Mouse (Mus musculus) heart, adult 2 months (tissue): ENCODE data around the gene Cacna1c. TPM values are rescaled to one million over a fixed set of nuclear protein-coding genes. Genes with fewer than 3 reads are reported as not detected.

Experiments
- DNase-seq, 2 experiments: peaks; one replicate each; pipeline ENCODE4 v3.0.0; 2021
- H3K27ac ChIP-seq: fragments of 200-600 bp; 2 replicates; pipeline ENCODE4 v1.8.1; 2022
- H3K27me3 ChIP-seq: fragments of 200-500 bp; 2 replicates; pipeline ENCODE4 v1.6.1; 2012; ENCODE audit warnings: mild to moderate bottlenecking, low read length, inconsistent platforms, mixed read lengths; ENCODE audit not compliant: control insufficient read depth, insufficient read depth
- H3K36me3 ChIP-seq: fragments of 200-500 bp; 2 replicates; pipeline ENCODE4 v1.6.1; 2012; ENCODE audit warnings: low read length, inconsistent platforms; ENCODE audit not compliant: control insufficient read depth, insufficient read depth
- H3K4me1 ChIP-seq: fragments of 200-500 bp; 2 replicates; pipeline ENCODE4 v1.6.1; 2011; ENCODE audit warnings: low read length; ENCODE audit not compliant: control insufficient read depth, insufficient read depth
- H3K4me3 ChIP-seq: fragments of 200-600 bp; 2 replicates; pipeline ENCODE4 v1.8.1; 2022
- H3K79me2 ChIP-seq: fragments of 200-500 bp; replicated peaks from 2 replicates; pipeline ENCODE4 v1.6.1; 2012; ENCODE audit warnings: mild to moderate bottlenecking, inconsistent platforms, low read length, moderate library complexity, mixed read lengths; ENCODE audit not compliant: control insufficient read depth, insufficient read depth
- H3K9ac ChIP-seq: fragments of 200-500 bp; 2 replicates; pipeline ENCODE4 v1.6.1; 2012; ENCODE audit warnings: low read depth, mild to moderate bottlenecking, control low read depth, inconsistent platforms, low read length, mixed read lengths
- CTCF ChIP-seq: fragments of 200-600 bp; IDR thresholded peaks from 2 replicates; pipeline ENCODE4 v1.8.1; 2022; ENCODE audit warnings: antibody characterized with exemption, mild to moderate bottlenecking, moderate library complexity
- EP300 ChIP-seq: fragments of 200-500 bp; IDR thresholded peaks from 2 replicates; pipeline ENCODE4 v1.6.1; 2011; ENCODE audit warnings: low read depth, low read length, control low read depth; ENCODE audit not compliant: insufficient read depth
- POLR2A ChIP-seq: fragments of 200-500 bp; IDR thresholded peaks from 2 replicates; pipeline ENCODE4 v1.6.1; 2011; ENCODE audit warnings: mild to moderate bottlenecking, low read depth, low read length, control low read depth; ENCODE audit not compliant: insufficient read depth
- WGBS: fragments of 180-500 bp; shearing (Covaris S2); methylation state at CpG from one replicate; pipeline ENCODE4 v1.1.7; 2018; 5-methylcytosine and 5-hydroxymethylcytosine counted together
- intact Hi-C: fragments of 180-260 bp; cut with DNase I; formaldehyde crosslinking; loops from one replicate; pipeline ENCODE4 v1.15.1; 2025
- polyA plus RNA-seq: library from polyadenylated mRNA; depleted of rRNA; stranded (reverse); fragments of >200 nt; gene quantifications from 2 replicates; pipeline ENCODE4 v1.2.3, GENCODE M21; 2012
- total RNA-seq, 2 experiments: library from RNA; stranded (reverse); gene quantifications; 2 replicates each; pipeline ENCODE4 v1.2.3; 2021

Cacna1c gene
- total and polyA plus RNA-seq, 3 experiments = 56.8 to 228 (median 194) TPM

DNA sequence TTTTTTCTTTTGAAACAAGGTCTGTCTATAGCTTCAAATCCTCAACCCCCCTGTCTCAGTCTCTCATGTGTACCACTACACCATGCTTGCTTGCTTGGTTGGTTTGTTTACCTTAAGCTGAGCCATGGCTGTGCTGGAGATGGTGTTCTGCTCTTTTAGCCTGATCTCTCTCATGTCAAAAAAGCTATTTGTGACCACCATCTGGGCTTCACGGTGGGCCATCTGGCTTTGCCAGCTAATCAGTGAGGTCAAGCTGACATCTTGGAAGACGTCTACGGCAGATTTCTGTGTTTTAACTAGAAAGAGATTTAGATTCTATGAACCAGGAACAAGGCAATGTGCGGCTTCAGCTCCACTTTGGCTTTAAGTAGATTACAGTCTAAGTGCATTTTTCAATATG, 471.3 kb downstream of the Cacna1c start:
- 73% methylated on average over 4 of the region's 4 CpGs for WGBS
- Histone ChIP-seq H3K27ac (no peak overlapping the region), H3K9ac (no peak overlapping the region), H3K27me3 (no peaks in the 10 kb centered on the region), H3K36me3 (no peaks in the 10 kb centered on the region), H3K4me3 (no peak overlapping the region), H3K79me2 (no peaks in the 10 kb centered on the region), H3K4me1 (no peaks in the 10 kb centered on the region)
- no peak for TF ChIP-seq CTCF
- no peak for TF ChIP-seq POLR2A
- no peak for TF ChIP-seq EP300
- intact Hi-C loops = no loop called here
- no peak for DNase-seq

DNA sequence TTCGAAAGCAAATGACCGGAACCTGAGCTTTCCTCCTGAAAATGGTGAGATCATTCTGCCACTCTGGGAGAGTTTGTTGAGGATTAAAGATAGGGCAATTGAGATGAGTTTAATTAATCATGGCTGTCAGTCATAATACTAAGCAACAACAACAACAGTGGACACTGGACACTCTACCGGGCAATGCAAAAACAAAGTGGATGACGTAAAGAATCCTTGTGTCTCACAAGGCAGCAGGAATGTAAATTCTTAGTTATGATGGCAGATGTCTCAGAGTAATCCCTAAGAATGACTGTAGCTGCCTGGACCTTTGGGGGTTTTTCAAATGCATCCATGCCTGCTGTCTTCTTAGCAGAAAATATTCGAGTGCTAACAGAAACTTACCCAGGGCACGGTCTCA, 471.8 kb downstream of the Cacna1c start:
- H3K9ac ChIP-seq = no peak overlapping the region
- no peaks in the 10 kb centered on the region for H3K36me3 ChIP-seq
- no peaks in the 10 kb centered on the region for H3K27me3 ChIP-seq
- intact Hi-C loops = no loop called here
- DNase-seq = no peak
- TF ChIP-seq EP300 = no peak
- TF ChIP-seq CTCF = no peak
- TF ChIP-seq POLR2A = no peak
- H3K4me1 ChIP-seq = no peaks in the 10 kb centered on the region
- H3K27ac ChIP-seq = no peak overlapping the region
- H3K4me3 ChIP-seq = no peak overlapping the region
- 86% methylated on average over 6 of the region's 6 CpGs for WGBS
- no peaks in the 10 kb centered on the region for H3K79me2 ChIP-seq

DNA sequence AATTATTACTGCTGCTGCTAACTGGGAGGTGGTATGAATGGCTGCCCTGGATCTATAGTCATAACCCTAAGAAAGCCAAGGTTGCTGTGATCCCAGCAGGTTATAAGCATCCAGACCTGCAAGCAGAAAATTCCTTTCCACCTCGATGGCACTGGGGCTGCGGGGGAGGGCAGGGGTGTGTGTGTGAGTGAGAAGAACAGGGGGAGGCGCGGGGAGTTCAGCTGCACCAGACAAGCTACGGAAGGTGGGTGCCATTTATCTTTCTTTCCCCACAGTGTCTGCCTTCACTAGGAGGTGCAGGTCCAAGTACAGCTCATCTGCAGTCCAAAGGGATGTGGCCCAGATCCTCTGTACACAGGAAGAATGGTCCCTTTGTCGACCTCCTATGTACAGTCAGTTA, 473.9 kb downstream of the Cacna1c start:
- 67% methylated on average over 6 of the region's 6 CpGs for WGBS
- H3K9ac ChIP-seq = no peak overlapping the region
- H3K36me3 ChIP-seq = no peaks in the 10 kb centered on the region
- intact Hi-C loops = no loop called here
- no peaks in the 10 kb centered on the region for H3K4me1 ChIP-seq
- no peaks in the 10 kb centered on the region for H3K27me3 ChIP-seq
- TF ChIP-seq CTCF = no peak
- TF ChIP-seq POLR2A = no peak
- no peak for TF ChIP-seq EP300
- DNase-seq = no peak
- H3K79me2 ChIP-seq = no peaks in the 10 kb centered on the region
- H3K4me3 ChIP-seq = no peak overlapping the region
- no peak overlapping the region for H3K27ac ChIP-seq

DNA sequence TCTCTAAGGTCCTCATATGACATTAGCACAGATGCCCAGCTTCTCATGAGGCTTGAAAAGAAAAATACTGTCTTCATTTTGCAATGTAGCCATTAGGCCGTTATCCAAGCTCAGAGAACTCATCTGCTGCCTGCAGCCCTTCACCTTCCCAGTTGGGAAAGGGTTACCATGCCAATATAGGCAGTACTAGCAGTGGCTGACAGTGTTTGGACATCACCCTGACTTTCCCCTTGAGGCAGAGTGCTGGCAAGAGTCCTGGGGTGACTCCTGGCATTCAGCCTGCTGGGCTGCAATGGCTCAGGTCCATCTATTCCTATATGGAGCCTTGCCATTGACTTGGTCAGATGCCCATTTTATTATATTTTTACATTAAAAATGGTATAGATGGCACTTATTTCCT, 476.7 kb downstream of the Cacna1c start:
- DNase-seq = no peak
- no peaks in the 10 kb centered on the region for H3K4me1 ChIP-seq
- TF ChIP-seq EP300 (no peak), CTCF (no peak), POLR2A (no peak)
- H3K9ac ChIP-seq = no peak overlapping the region
- WGBS = 77% methylated on average over 1 of the region's 1 CpGs
- H3K27ac ChIP-seq = no peak overlapping the region
- no peaks in the 10 kb centered on the region for H3K79me2 ChIP-seq
- H3K4me3 ChIP-seq = no peak overlapping the region
- intact Hi-C loops = no loop called here
- H3K27me3 ChIP-seq = no peaks in the 10 kb centered on the region
- no peaks in the 10 kb centered on the region for H3K36me3 ChIP-seq

DNA sequence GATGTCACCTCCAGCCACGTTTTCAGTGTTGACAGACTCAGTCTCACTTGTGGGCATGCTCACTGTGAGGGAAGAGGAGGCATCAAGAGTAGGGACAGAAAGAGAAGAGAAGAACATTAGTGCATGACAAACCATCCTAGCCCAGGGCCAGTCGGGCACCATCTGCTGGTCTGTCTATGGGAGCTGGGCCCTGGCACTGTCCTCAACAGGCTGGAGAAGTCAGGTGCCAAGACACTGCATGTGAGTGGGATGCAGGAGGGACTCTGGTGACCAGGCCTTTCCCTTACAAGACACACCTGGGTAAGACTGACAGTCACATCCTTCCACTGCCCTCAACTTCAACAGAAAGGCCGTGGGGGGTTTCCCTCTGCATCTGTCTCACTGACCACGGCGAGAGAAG, 482.9 kb downstream of the Cacna1c start:
- intact Hi-C loops = no loop called here
- H3K9ac ChIP-seq = no peak overlapping the region
- WGBS = 92% methylated on average over 5 of the region's 5 CpGs
- H3K27me3 ChIP-seq = no peaks in the 10 kb centered on the region
- H3K4me3 ChIP-seq = no peak overlapping the region
- peaks cover 2% of the 10 kb centered on the region for H3K36me3 ChIP-seq
- H3K27ac ChIP-seq = no peak overlapping the region
- TF ChIP-seq EP300 (no peak), POLR2A (no peak), CTCF (no peak)
- no peaks in the 10 kb centered on the region for H3K79me2 ChIP-seq
- DNase-seq = no peak
- H3K4me1 ChIP-seq = peaks cover 2% of the 10 kb centered on the region

DNA sequence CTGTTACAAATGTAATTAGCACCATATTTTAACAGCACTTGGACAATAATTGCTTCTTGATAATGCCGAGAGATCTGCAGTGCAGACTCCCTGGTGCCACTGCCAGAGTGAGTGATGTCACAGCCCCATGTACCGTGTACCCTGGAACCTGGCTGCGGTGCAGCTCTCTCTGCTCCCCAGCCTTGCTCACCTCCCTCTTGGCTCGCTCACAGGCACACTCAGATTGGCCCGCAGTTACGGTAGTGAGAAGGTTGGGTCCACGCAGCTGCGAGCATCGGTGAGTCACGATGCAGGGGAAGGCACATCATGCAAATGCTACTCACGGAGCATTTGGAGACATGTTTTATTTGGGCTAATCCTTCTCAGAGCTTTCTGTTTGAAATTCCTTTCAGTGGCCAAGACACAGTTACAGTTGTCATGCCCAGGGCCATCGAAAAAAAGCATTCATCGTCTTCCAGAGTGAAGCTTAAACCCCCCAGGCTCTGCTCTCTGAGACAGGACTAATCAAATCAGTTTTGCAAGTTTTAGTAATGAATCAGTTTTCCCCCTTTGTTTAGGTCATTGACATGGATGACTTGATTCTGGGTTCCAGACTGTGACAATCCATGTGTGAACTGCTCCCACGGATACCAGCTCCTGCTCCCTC, 484.4 kb downstream of the Cacna1c start:
- peaks cover 2% of the 10 kb centered on the region for H3K4me1 ChIP-seq
- intact Hi-C loops = no loop called here
- 75% methylated on average over 14 of the region's 14 CpGs for WGBS
- H3K9ac ChIP-seq = no peak overlapping the region
- no peak overlapping the region for H3K4me3 ChIP-seq
- no peak for TF ChIP-seq EP300
- no peak for TF ChIP-seq CTCF
- no peak for TF ChIP-seq POLR2A
- H3K27me3 ChIP-seq = no peaks in the 10 kb centered on the region
- no peak overlapping the region for H3K27ac ChIP-seq
- H3K36me3 ChIP-seq = peaks cover 5% of the 10 kb centered on the region
- no peak for DNase-seq
- H3K79me2 ChIP-seq = no peaks in the 10 kb centered on the region
